Mouse (Mus musculus): ENCODE measurements around the gene Zscan4c. TPM values are rescaled to one million over a fixed set of nuclear protein-coding genes. Genes with fewer than 3 reads are reported as not detected.
"Not testable (repeated sequence)": the region's sequence is repeated elsewhere in the genome, so short reads cannot be mapped to it uniquely, and the experiment has no call there.

Zscan4c gene
- not detected in 2 replicates for polyA plus RNA-seq (2015; fragmentation: Nextera tagmentation; extraction: Ambion mirVana)

- WGBS, result 90% methylated on average over 4 of the region's 4 CpGs
- not testable (repeated sequence) for DNase-seq (ENCODE audit: low spot score); H3K4me3 ChIP-seq (replicated peaks; ENCODE audit: low read depth, low read length); H3K27ac ChIP-seq; H3K4me1 ChIP-seq (replicated peaks; ENCODE audit: insufficient read depth, low read length); H3K27me3 ChIP-seq (ENCODE audit: insufficient read depth, low read length); H3K4me2 ChIP-seq (ENCODE audit: low read length); ATAC-seq (replicated peaks; ENCODE audit: low FRiP score, low read depth); H3K9me3 ChIP-seq (replicated peaks; ENCODE audit: low read length); H3K9ac ChIP-seq (ENCODE audit: low read depth, low read length); H3K36me3 ChIP-seq (ENCODE audit: insufficient read depth, low read length)
Measured at GRCm38 (mm10) chr7:11005445-11005844, at the start of gene Zscan4c. Gene Zscan4c (plus strand): TSS chr7:11005745.

Small RNA genes lying within 50 kb of the gene (microRNA-seq; reads per million reads assigned to microRNA genes)
- not detected for gene Mir297-1

Other genes with a start within 250 kb of the Zscan4c start
- not detected in 2 replicates for gene Zscan4b, start 100.7 kb upstream of the Zscan4c start, polyA plus RNA-seq (2015; fragmentation: Nextera tagmentation; extraction: Ambion mirVana)
- gene Zscan4-ps1, start 63.9 kb downstream of the Zscan4c start, polyA plus RNA-seq (2015; fragmentation: Nextera tagmentation; extraction: Ambion mirVana), result not detected in 2 replicates
- gene Zscan4d, start 160.4 kb downstream of the Zscan4c start, polyA plus RNA-seq (2015; fragmentation: Nextera tagmentation; extraction: Ambion mirVana), result not detected in 2 replicates